18 mouse cellular contexts compared by ENCODE assay signal in the genomic region with DNA sequence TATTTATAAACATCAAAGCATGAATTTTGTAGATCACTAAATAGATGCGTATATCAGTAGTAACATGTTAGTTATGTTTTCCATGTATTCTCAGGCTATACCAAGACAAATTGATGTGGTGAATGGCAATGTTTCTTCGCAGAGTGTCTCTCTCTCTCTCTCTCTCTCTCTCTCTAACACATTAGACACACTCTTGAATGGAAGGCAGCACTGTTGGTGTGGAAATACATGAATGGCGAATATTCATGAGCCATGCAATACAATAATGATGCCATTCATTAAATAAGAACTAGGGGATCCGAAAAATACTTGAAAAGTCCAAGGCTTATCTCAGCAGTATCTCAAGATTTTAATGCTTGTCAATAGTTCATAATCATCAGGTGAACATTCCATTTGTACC.
"Had no signal": no experiment of that assay in that cellular context is flagged by ENCODE, and none has a peak within 500 bp of the region (broad histone marks: within the 10 kb centered on the region; RNA-seq: fewer than 3 reads in every experiment).

No protein-coding gene starts in this region.

- H3K4me3 ChIP-seq: liver, embryonic 13.5 days; liver, embryonic 15.5 days; lung, embryonic 15.5 days; megakaryocyte, embryonic 14.5 days; neural tube, embryonic 12.5 days; stomach, embryonic 15.5 days had no signal

- H3K27ac ChIP-seq: liver, embryonic 13.5 days; liver, embryonic 15.5 days; lung, embryonic 15.5 days; macrophage; neural tube, embryonic 12.5 days; stomach, embryonic 15.5 days; stomach, postnatal 0 days had no signal

- H3K36me3 ChIP-seq: liver, embryonic 13.5 days; liver, embryonic 15.5 days; lung, embryonic 15.5 days; neural tube, embryonic 12.5 days; stomach, embryonic 15.5 days had no signal

- H3K9ac ChIP-seq: liver, embryonic 13.5 days; liver, embryonic 15.5 days; liver, postnatal 0 days; lung, embryonic 15.5 days; neural tube, embryonic 12.5 days; stomach, embryonic 15.5 days had no signal

- H3K4me2 ChIP-seq: liver, embryonic 13.5 days; liver, embryonic 15.5 days; lung, embryonic 15.5 days; neural tube, embryonic 12.5 days; stomach, embryonic 15.5 days had no signal

- ATAC-seq: liver, postnatal 0 days; lung, postnatal 0 days had no signal

- H3K9me3 ChIP-seq: liver, embryonic 13.5 days; liver, embryonic 15.5 days; lung, embryonic 15.5 days; neural tube, embryonic 12.5 days; stomach, embryonic 15.5 days had no signal

- DNase-seq: liver, embryonic 13.5 days; liver, postnatal 0 days; lung, adult 2 months; lung, postnatal 14 days; lung, postnatal 36 days; midbrain, embryonic 14.5 days; right cerebral cortex, postnatal 14 days; thymus, adult 2 months; thymus, postnatal 25 days; thymus, postnatal 4 days had no signal

- H3K27me3 ChIP-seq: liver, embryonic 13.5 days; liver, embryonic 15.5 days; lung, embryonic 15.5 days; megakaryocyte, embryonic 14.5 days; neural tube, embryonic 12.5 days; stomach, embryonic 15.5 days had no signal

- H3K4me1 ChIP-seq: liver, embryonic 13.5 days; liver, embryonic 15.5 days; lung, embryonic 15.5 days; megakaryocyte, embryonic 14.5 days; neural tube, embryonic 12.5 days; stomach, embryonic 15.5 days had no signal
